Mouse (Mus musculus): ENCODE data around the gene Spaca9. TPM values are rescaled to one million over a fixed set of nuclear protein-coding genes. Genes with fewer than 3 reads are reported as not detected.

The Spaca9 gene
- 1 to 10 TPM in 1 of 2 experiments, under 1 TPM in 1; 0.29 to 1.2 TPM for polyA plus RNA-seq (2017; shearing (Covaris generic))

DNA sequence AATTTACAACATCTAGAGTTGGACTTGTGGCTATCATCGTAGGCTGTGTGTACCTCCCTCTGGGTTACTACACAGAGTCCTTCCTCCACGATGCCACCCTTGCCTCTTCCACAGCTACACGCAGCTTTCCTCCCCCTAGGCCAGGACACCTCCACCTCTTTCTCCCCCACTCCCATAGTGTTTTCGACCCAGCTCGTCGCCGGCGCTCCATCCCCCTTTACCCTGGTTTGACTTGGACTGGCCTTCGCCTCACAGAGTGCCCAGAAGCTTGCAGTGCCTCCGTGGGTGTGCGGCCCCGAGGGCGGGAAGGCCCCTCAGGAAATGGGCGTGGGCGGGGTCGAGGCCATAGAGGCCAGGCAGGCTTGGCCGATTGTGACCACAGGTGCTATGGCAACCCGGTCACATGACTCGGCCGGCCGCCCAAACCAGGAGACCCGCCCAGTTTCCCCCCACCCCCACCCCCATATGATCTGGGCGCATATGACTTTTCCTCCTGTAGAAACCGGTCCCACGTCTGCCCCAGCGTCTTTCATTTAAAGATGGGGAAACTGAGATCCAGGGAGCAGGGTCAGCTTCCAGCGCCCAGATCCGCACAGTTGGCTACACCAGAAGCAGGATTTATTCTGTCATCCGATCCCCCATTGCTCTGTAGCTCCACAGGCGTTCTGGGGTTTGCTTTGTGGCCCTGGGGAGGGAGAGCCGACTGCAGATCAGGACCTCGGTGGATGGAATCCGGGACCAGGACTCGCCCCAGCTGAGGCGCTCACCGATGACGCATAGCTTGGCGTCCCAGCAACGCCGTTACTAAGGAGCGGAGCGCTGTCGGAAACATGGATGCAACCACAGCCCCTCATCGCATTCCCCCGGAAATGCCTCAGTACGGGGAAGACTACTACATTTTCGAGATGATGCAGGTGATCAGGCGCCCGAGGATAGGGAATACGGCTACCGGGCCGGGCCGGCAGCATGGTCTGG is at the start of gene Spaca9, which contains the start of gene Ak8:
TSS of gene Spaca9 (minus strand) at position 367 of the 975 bp plus-strand sequence.
TSS of gene Ak8 (plus strand) at position 804 of the 975 bp plus-strand sequence.

Other genes starting within 250 kb of the Spaca9 start
- gene 1700007K13Rik, start 233.4 kb downstream of the Spaca9 start, polyA plus RNA-seq (2017; shearing (Covaris generic)): under 1 TPM in 1 of 2 experiments, not detected in 1; 0.59 TPM
- gene Mrps2, start 231.7 kb downstream of the Spaca9 start, polyA plus RNA-seq (2017; shearing (Covaris generic)): 10 to 100 TPM; 20.3 to 32.4 TPM
- 1 to 10 TPM in 1 of 2 experiments, not detected in 1; 1.6 TPM for gene Gbgt1, start 202.8 kb downstream of the Spaca9 start, polyA plus RNA-seq (2017; shearing (Covaris generic))
- gene Gm10134, start 193.6 kb downstream of the Spaca9 start, polyA plus RNA-seq (2017; shearing (Covaris generic)): 1 to 10 TPM; 1.4 TPM
- gene Ralgds, start 186.6 kb downstream of the Spaca9 start, polyA plus RNA-seq (2017; shearing (Covaris generic)): 10 to 100 TPM; 29.8 to 45.1 TPM
- under 1 TPM in 1 of 2 experiments, not detected in 1; 0.62 TPM for gene Cel, start 136.3 kb downstream of the Spaca9 start, polyA plus RNA-seq (2017; shearing (Covaris generic))
- 10 to 100 TPM; 20.2 to 22.7 TPM for gene Gtf3c5, start 116.0 kb downstream of the Spaca9 start, polyA plus RNA-seq (2017; shearing (Covaris generic))
- gene Gfi1b, start 77.7 kb downstream of the Spaca9 start, polyA plus RNA-seq (2017; shearing (Covaris generic)): 1 to 10 TPM in 1 of 2 experiments, under 1 TPM in 1; 0.16 to 1.1 TPM
- 10 to 100 TPM; 26.7 to 29.9 TPM for gene Tsc1, start 58.5 kb downstream of the Spaca9 start, polyA plus RNA-seq (2017; shearing (Covaris generic))
- 1 to 10 TPM in 1 of 2 experiments, not detected in 1; 1.6 TPM for gene Ak8, start 437 bp upstream of the Spaca9 start, polyA plus RNA-seq (2017; shearing (Covaris generic))
- gene Gtf3c4, start 140.6 kb upstream of the Spaca9 start, polyA plus RNA-seq (2017; shearing (Covaris generic)): 10 to 100 TPM; 11.9 to 13.8 TPM
- 10 to 100 TPM; 26.1 to 29.3 TPM for gene Ddx31, start 140.7 kb upstream of the Spaca9 start, polyA plus RNA-seq (2017; shearing (Covaris generic))
- gene Barhl1, start 216.9 kb upstream of the Spaca9 start, polyA plus RNA-seq (2017; shearing (Covaris generic)): not detected

Measured in inflammation-experienced regulatory T-cells (primary cell).